Mouse (Mus musculus) c-Kit-positive CD71-positive TER-119-negative erythroid progenitor cells, embryonic 14.5 days (primary cell): ENCODE results near the gene Vegfd.
A peak's percentile ranks its signal among the peaks of the same experiment; 100 is the strongest.

Experiments
- DNase-seq: peaks from one replicate; pipeline ENCODE4 v3.0.0-alpha.2; 2013; ENCODE audit warnings: low read depth

Gene Vegfd

DNA sequence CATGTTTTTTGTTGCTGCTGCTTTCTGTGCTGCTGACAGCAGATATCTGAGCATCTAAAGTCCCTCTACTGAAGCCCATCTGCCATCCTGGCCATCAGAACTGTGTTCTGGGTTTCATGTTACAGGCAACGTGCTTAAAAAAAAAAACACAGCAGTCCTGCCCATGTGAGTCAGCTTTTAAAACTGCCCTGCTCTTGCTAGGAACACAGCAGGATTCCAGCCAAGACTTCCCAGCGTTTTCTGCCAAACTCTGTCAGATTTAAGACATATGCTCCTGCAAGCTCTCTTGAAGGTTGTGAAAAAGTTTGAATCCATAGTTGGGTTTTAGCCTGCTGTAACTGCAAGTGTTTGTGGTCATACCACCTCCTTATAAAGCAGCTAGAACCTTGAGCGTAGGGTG is at the start of gene Vegfd:
Vegfd (plus strand) TSS at position 298 of the 400 bp plus-strand sequence.
- no peak for DNase-seq

DNA sequence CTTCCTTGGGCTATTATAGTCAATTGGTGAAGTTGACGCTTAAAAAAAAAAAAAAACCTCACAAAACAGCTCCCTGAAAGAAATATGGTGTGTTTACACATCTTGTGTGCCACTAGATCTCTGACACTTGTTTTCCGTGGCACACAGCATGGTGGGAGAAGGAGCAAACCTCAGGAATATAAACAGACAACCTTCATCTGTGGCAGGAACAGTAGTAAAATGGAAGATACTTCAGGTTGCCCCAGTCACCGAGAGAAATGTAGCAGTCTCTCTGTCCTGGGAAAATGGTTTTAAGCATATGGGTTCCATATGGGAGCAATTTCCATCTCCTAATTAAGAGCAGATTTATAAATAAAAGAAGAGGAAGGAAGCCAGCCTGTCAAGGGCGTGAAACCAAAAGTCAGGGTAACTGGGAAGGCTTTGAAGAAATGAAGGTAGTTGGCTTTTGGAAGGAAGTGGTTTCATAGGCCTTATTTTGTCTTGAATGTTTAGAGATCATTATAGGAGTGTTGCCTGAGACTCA is 49.7 kb upstream of the Vegfd start:
- DNase-seq = no peak

DNA sequence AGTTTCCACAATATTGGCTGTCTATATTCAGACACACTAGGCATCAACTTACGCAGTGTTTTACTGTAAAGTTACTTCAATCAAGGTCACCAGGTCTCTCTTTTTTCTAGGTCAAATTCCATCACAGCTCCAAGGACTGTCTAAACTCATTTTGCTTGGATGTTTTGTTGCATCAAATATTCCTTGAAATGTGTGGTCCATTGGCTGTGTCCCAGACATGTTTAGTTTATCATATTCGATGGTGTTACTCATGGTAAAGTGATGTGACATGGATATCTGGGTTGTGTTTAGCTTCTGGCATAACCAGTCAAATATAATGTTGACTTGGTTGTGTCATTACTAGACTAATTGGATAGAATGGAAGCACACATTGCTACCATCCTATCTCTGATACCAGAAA is 42.8 kb upstream of the Vegfd start:
- DNase-seq = no peak

GRCm38 (mm10) chrX:164330766-164331165 is 42.4 kb upstream of the Vegfd start:
- DNase-seq = no peak

DNA sequence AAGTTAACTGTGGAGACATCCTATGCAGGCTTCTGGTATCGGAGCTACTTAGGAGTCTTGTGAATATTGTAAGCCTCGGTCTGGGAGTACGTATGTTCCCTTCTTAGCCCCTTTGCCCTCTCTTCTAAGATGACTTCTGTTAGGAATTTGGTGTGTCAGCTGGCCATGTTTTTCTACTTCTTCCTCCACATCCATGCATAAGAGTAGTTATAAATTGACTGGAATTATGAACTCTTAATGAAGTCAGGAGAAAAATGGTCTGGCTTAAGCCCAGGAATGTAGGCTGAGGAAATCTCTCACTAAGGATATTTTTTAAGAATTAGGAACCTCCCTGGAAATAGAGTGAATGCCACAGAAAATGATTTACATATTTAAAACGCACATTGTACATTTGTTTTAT is 34.6 kb upstream of the Vegfd start:
- DNase-seq = no peak

- no peak for DNase-seq
Observed at GRCm38 (mm10) chrX:164345359-164345938, 27.7 kb upstream of the Vegfd start.

DNA sequence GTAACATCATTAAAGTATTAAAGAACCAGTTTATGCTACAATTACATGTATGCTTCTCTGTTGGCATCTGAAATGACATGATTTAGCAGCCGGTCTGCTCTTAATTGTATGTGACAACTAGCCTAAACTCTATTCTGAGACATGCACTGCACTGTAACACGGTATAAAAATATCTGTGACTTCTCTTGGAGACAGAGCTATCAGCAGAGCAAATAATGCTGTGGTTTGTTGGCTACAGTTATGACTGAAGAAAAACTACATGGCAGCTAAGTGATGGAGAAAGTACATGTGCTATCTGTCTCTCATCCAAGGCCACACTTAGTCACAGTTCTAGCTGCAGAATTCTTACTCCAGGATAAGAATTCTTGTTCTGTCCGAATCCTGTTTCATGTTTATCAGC is 24.2 kb upstream of the Vegfd start:
- no peak for DNase-seq

DNA sequence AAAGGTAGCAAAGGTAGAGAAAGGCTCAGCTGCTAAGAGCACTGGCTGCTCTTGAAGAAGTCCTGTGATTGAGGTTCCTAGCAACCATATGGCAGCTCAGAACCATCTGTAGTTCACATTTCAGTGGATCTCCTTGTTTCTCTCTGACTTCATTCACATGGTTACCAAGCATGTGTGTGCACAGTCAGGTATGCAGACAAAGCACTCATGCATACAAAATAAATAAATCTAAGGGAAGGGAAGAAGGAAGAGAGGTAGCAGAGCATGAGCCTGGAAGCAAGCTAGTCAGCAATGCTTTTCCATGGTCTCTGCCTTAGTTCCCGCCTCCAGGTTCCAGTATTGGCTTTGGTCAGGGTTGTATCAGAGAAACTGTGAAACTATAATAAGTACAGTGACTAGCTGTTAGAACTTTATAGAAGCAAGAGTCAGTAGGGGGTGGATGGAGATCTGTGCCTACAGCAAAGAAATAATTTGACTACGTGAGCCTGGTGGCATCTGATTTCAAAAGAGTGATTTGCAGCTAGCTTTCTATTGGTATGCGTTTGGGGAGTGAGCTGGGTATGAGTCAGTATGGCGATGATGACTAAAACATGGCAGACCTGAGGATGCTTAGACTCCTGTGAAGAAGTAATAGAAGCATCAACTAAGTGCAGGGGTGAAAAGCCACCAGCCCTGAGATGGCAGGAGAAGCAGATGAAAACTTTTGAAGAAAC is 7.9 kb upstream of the Vegfd start:
- DNase-seq = no peak

GRCm38 (mm10) chrX:164370576-164370975 is 2.6 kb upstream of the Vegfd start:
- no peak for DNase-seq

DNA sequence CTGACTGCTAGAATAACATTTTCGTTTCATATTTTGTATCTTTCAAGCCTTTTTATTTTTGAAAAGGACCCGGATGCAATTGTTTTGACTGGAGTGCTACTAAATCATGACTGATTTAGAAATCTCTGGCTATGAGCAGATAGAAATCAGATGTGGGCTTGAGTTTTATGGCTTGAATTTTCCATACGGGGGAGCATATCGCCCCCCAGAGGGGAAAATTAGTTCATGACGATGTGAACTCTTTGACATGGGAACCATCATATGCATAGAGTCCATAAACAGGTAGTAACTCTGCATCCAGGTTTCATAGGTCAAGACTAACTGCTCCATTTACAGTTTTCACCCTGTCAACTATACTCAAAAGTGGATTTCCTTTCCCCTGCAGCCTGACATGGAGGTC is 1.4 kb downstream of the Vegfd start:
- no peak for DNase-seq

- DNase-seq = no peak
Observed at GRCm38 (mm10) chrX:164379721-164380120, 6.5 kb downstream of the Vegfd start.

- peak; percentile 58 for DNase-seq
Observed at GRCm38 (mm10) chrX:164381618-164382408, 8.6 kb downstream of the Vegfd start.

- DNase-seq = no peak
Observed at GRCm38 (mm10) chrX:164394091-164394490, 20.9 kb downstream of the Vegfd start.

- no peak for DNase-seq
Observed at GRCm38 (mm10) chrX:164398456-164398855, 25.3 kb downstream of the Vegfd start.

DNA sequence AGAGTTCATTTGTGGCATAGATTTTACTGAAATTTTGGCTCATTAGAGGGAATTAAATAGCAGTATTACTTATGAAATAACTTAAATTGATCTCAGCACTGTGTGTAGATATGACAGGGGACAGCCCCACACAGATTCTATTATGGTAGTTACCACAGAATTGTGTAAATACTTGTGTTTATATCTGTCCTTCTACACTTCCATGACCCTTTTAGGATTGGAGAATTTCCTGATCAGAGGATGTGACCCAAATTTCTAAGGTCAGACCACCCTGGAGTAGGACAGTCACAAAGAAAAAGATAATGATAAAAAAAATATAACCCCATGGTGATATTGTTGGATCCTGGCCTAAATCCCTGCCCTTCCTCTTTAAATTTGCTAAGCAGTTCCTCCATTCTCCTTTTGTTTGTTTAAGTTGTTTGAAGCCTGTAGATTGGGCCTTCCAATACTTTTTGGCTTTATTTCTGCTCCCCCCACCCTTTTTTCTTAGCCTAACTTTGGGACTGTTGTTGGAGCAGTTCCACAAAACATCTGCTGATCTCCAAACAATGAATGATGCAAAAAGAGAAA is 32.0 kb downstream of the Vegfd start:
- no peak for DNase-seq

DNA sequence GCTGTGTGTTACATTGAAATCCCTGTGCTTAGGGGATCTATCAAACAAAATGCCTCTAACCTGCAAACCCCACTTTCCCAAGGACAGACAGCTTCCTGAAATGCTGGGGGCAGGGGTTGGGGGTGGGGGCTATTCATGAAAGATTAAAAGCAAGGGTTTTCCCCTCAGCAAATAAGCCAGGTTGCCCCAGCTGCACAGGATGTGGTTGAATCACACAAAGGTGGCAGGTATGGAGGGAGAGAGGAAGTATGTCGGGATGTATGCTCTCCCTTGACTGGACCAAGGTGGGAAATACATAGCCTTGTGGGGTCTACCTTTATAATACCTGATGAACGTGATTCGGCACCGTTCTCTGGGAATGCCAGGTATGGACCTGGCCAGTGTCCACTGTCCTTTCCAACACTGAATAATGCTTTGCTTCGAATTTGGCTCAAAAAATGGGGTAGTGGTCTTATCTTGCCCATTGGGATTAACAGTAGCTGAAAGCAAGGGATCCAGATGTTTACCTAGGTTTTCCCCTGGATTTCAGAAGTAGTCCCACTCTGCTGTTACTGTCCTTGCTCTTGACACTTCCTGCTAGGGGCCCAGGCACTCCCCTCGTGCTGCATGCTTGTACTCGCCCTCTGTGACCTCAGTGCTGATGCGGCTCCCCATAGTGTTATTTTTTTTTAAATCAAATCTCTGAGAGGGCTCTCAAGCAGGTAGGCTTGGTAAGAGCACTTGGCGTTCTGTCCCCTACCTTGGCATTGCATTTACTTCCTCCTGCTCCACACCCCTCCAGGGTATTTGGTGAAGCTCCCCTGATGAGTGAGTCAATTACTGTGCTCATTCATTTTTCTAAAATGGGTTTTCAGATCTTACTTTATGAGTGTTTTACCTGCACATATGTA is 33.2 kb downstream of the Vegfd start:
- no peak for DNase-seq

GRCm38 (mm10) chrX:164408301-164408927 is 35.2 kb downstream of the Vegfd start:
- DNase-seq = no peak

DNA sequence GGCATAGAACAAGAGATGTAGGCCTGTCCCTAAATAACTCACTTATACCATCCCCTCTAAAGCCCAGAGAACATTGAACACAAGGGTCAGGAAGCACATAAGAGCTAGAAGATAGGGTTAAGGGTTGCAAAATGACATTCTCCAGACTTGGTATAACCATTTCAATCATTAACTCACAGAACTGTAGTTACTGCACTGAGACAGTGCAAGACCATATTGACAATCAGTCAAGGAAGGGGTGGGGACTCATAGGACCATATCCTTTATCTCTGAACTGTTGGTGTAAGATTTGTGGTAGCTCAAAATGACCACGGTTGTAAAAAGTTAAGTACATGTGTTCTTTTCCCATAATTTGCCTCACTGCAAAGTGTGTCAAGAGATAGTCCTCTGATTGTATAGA is 37.4 kb downstream of the Vegfd start:
- no peak for DNase-seq

GRCm38 (mm10) chrX:164416803-164417202 is 43.6 kb downstream of the Vegfd start:
- DNase-seq = no peak

DNA sequence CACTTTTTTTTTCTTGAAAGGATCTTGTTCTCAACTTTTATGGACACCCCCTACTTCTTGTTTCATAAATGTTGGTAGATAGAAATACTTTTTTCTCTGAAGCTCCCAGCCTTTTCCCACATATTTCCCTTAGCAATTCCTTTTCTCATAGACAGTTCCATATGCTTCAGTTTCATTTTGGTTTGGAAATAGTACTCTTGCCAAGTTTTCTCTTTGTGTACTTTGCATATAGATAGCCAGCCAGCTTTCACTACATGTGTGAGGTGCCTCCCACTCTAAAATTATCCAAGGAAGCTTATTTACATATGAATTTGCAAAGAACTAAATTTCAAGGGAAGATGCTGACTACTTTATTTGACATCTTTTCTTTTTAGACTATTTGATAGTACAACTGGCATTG is 44.8 kb downstream of the Vegfd start:
- no peak for DNase-seq

- DNase-seq = peak; percentile 80
Observed at GRCm38 (mm10) chrX:164419471-164419939, 46.3 kb downstream of the Vegfd start, which contains the start of gene Piga. Piga (plus strand) TSS chrX:164419787.
